ENCODE assay signal across 25 mouse cellular contexts in genomic region chrX:101157488-101157887, GRCm38 (mm10).
A peak's percentile ranks its signal among the peaks of the same experiment; 100 is the strongest.
DNase-seq lines count a peak whose midpoint lies in the region; ATAC-seq lines count a peak whose summit lies in the region.
"Had no signal": no experiment of that assay in that cellular context is flagged by ENCODE, and none has a peak within 500 bp of the region (broad histone marks: within the 10 kb centered on the region; RNA-seq: fewer than 3 reads in every experiment).

No protein-coding gene starts in this region.

- peaks cover 18% of the 10 kb centered on the region; the same call in 1 of the 2 replicates for H3K27me3 ChIP-seq in kidney, embryonic 15.5 days
- H3K27me3 ChIP-seq: forebrain, embryonic 15.5 days; heart, embryonic 12.5 days; hindbrain, embryonic 13.5 days; limb, embryonic 15.5 days; midbrain, embryonic 13.5 days had no signal

- 67% methylated on average over 2 of the region's 2 CpGs for WGBS in kidney, embryonic 15.5 days

- H3K27ac ChIP-seq in kidney, embryonic 15.5 days = no peak overlapping the region
- H3K27ac ChIP-seq: forebrain, embryonic 15.5 days; hindbrain, embryonic 13.5 days; left cerebral cortex, adult 2 months; limb, embryonic 15.5 days; midbrain, embryonic 13.5 days had no signal

- ATAC-seq in kidney, embryonic 15.5 days (replicated peaks; ENCODE audit: low FRiP score) = no peak
- 0 out of 2 replicates have a peak, but pooled peaks have one; percentile 38 for ATAC-seq in megakaryocyte, adult 5-6 weeks (ENCODE audit: poor library complexity, severe bottlenecking)
- ATAC-seq: activated CD4-positive, CD25-positive, alpha-beta regulatory T cell, adult 4 months; forebrain, embryonic 15.5 days; inflammation-experienced regulatory T-cells, adult 6 months; liver, postnatal 0 days; midbrain, embryonic 13.5 days had no signal

- no peaks in the 10 kb centered on the region for H3K4me1 ChIP-seq in kidney, embryonic 15.5 days
- H3K4me1 ChIP-seq: forebrain, embryonic 15.5 days; heart, embryonic 12.5 days; hindbrain, embryonic 13.5 days; limb, embryonic 15.5 days had no signal

- no peak overlapping the region for H3K9ac ChIP-seq in kidney, embryonic 15.5 days
- H3K9ac ChIP-seq: forebrain, embryonic 15.5 days; heart, embryonic 12.5 days; hindbrain, embryonic 13.5 days; limb, embryonic 15.5 days; liver, postnatal 0 days; midbrain, embryonic 13.5 days had no signal

- no peak overlapping the region for H3K4me3 ChIP-seq in kidney, embryonic 15.5 days (replicated peaks)
- H3K4me3 ChIP-seq: forebrain, embryonic 15.5 days; heart, embryonic 12.5 days; hindbrain, embryonic 13.5 days; left cerebral cortex, adult 2 months; limb, embryonic 15.5 days; megakaryocyte, embryonic 14.5 days; midbrain, embryonic 13.5 days had no signal

- no peaks in the 10 kb centered on the region for H3K9me3 ChIP-seq in kidney, embryonic 15.5 days (replicated peaks)
- H3K9me3 ChIP-seq: forebrain, embryonic 15.5 days; heart, embryonic 12.5 days; hindbrain, embryonic 13.5 days; limb, embryonic 15.5 days; midbrain, embryonic 13.5 days had no signal

- H3K36me3 ChIP-seq in kidney, embryonic 15.5 days = no peaks in the 10 kb centered on the region
- H3K36me3 ChIP-seq: forebrain, embryonic 15.5 days; heart, embryonic 12.5 days; hindbrain, embryonic 13.5 days; limb, embryonic 15.5 days; midbrain, embryonic 13.5 days had no signal

- peak; percentile 19 for DNase-seq in kidney, adult 9 months
- DNase-seq in 3T3-L1 (ENCODE audit: low read depth, low spot score) = peak; percentile 66
- peak; percentile 82 for DNase-seq in adipocyte (ENCODE audit: low spot score)
- DNase-seq in frontal cortex, postnatal 25 days (ENCODE audit: low spot score in 2 of 2) = no peak
- no peak for DNase-seq in adrenal gland, adult 2 months
- DNase-seq: adrenal gland, postnatal 14 days; B cell, adult 2 months; cerebellum, adult 9-10 months; gastrocnemius, postnatal 10 days; heart, adult 18-20 months; heart, postnatal 14 days; kidney, postnatal 4 days; left cerebral cortex, postnatal 4 days; liver, postnatal 0 days had no signal

- no peak overlapping the region for H3K4me2 ChIP-seq in kidney, embryonic 15.5 days
- H3K4me2 ChIP-seq: forebrain, embryonic 15.5 days; heart, embryonic 12.5 days; hindbrain, embryonic 13.5 days; limb, embryonic 15.5 days; midbrain, embryonic 13.5 days had no signal

Comparison
In these comparisons a context has a peak if more than half of its experiments do, and no peak if none do; other contexts are left out.
1. DNase-seq: peak in kidney, adult 9 months (single experiment), 3T3-L1 (single experiment) and adipocyte (single experiment); none in frontal cortex, postnatal 25 days (0 of 2) and adrenal gland, adult 2 months (single experiment).